Mouse (Mus musculus): ENCODE results near the gene Kdm8. TPM values are rescaled to one million over a fixed set of nuclear protein-coding genes. Genes with fewer than 3 reads are reported as not detected.
"Not testable (repeated sequence)": the region's sequence is repeated elsewhere in the genome, so short reads cannot be mapped to it uniquely, and the experiment has no call there.

Gene Kdm8
- polyA plus RNA-seq, 1 experiment from 2014 or later, result 6.3 TPM

GRCm38 (mm10) chr7:125427492-125428090 lies 16.9 kb upstream of the Kdm8 start:
- Histone ChIP-seq H3K4me1 (replicated peaks) (peaks cover 60% of the 10 kb centered on the region), H3K4me2 (0 out of 2 replicates have a peak overlapping the region, but pooled peaks have one; percentile 59), H3K27ac (replicated peaks) (peak overlapping the region; percentile 87), H3K9me3 (replicated peaks) (no peaks in the 10 kb centered on the region), H3K4me3 (replicated peaks) (no peak overlapping the region), H3K27me3 (no peaks in the 10 kb centered on the region), H3K36me3 (replicated peaks) (no peaks in the 10 kb centered on the region), H3K9ac (no peak overlapping the region)
- ATAC-seq (ENCODE audit: insufficient read depth), result no peak
- 79% methylated on average over 12 of the region's 12 CpGs for WGBS (ENCODE audit: insufficient replicate concordance)

- Histone ChIP-seq H3K4me2 (peak overlapping the region; percentile 59), H3K27ac (replicated peaks) (peak overlapping the region; percentile 87), H3K4me1 (replicated peaks) (peaks cover 52% of the 10 kb centered on the region), H3K9ac (0 out of 2 replicates have a peak overlapping the region, but pooled peaks have one; percentile 22), H3K4me3 (replicated peaks) (peak overlapping the region; percentile 10; the same call in 1 of the 2 replicates), H3K9me3 (replicated peaks) (no peaks in the 10 kb centered on the region), H3K36me3 (replicated peaks) (no peaks in the 10 kb centered on the region), H3K27me3 (no peaks in the 10 kb centered on the region)
- 31% methylated on average over 7 of the region's 7 CpGs for WGBS (ENCODE audit: insufficient replicate concordance)
- ATAC-seq (ENCODE audit: insufficient read depth), result peak; percentile 78
Observed at GRCm38 (mm10) chr7:125428381-125428780, 16.1 kb upstream of the Kdm8 start.

GRCm38 (mm10) chr7:125428816-125429500 lies 15.5 kb upstream of the Kdm8 start:
- Histone ChIP-seq H3K4me1 (replicated peaks) (peaks cover 48% of the 10 kb centered on the region), H3K27ac (replicated peaks) (peak overlapping the region; percentile 87), H3K4me3 (replicated peaks) (peak overlapping the region; percentile 10; the same call in 1 of the 2 replicates), H3K4me2 (peak overlapping the region; percentile 59), H3K9ac (peak overlapping the region; percentile 29; the same call in 1 of the 2 replicates)
- peak; percentile 99 for ATAC-seq (ENCODE audit: insufficient read depth)
- H3K27me3 ChIP-seq; H3K9me3 ChIP-seq (replicated peaks); H3K36me3 ChIP-seq (replicated peaks): not testable (repeated sequence)
- WGBS (ENCODE audit: insufficient replicate concordance), result 33% methylated on average over 5 of the region's 5 CpGs

- H3K36me3 ChIP-seq (replicated peaks), result no peaks in the 10 kb centered on the region
- no peak overlapping the region for H3K4me2 ChIP-seq
- no peaks in the 10 kb centered on the region for H3K27me3 ChIP-seq
- ATAC-seq (ENCODE audit: insufficient read depth), result no peak
- peak overlapping the region; percentile 87 for H3K27ac ChIP-seq (replicated peaks)
- no peaks in the 10 kb centered on the region for H3K9me3 ChIP-seq (replicated peaks)
- no peak overlapping the region for H3K4me3 ChIP-seq (replicated peaks)
- WGBS (ENCODE audit: insufficient replicate concordance), result 71% methylated on average over 7 of the region's 7 CpGs
- no peak overlapping the region for H3K9ac ChIP-seq
- peaks cover 47% of the 10 kb centered on the region for H3K4me1 ChIP-seq (replicated peaks)
Observed at GRCm38 (mm10) chr7:125430170-125430842, 14.2 kb upstream of the Kdm8 start.

- no peak for ATAC-seq (ENCODE audit: insufficient read depth)
- Histone ChIP-seq H3K27me3 (no peaks in the 10 kb centered on the region), H3K9me3 (replicated peaks) (no peaks in the 10 kb centered on the region), H3K4me3 (replicated peaks) (no peak overlapping the region), H3K4me1 (replicated peaks) (peaks cover 30% of the 10 kb centered on the region), H3K9ac (no peak overlapping the region), H3K36me3 (replicated peaks) (no peaks in the 10 kb centered on the region), H3K4me2 (no peak overlapping the region), H3K27ac (replicated peaks) (no peak overlapping the region)
- 67% methylated on average over 3 of the region's 3 CpGs for WGBS (ENCODE audit: insufficient replicate concordance)
Observed at GRCm38 (mm10) chr7:125433874-125434273, 10.6 kb upstream of the Kdm8 start.

- no peak for ATAC-seq (ENCODE audit: insufficient read depth)
- H3K9ac ChIP-seq, result no peak overlapping the region
- H3K27ac ChIP-seq (replicated peaks), result no peak overlapping the region
- no peaks in the 10 kb centered on the region for H3K27me3 ChIP-seq
- 34% methylated on average over 8 of the region's 8 CpGs for WGBS (ENCODE audit: insufficient replicate concordance)
- no peak overlapping the region for H3K4me2 ChIP-seq
- H3K4me3 ChIP-seq (replicated peaks), result no peak overlapping the region
- H3K36me3 ChIP-seq (replicated peaks), result no peaks in the 10 kb centered on the region
- no peaks in the 10 kb centered on the region for H3K9me3 ChIP-seq (replicated peaks)
- peaks cover 21% of the 10 kb centered on the region for H3K4me1 ChIP-seq (replicated peaks)
Observed at GRCm38 (mm10) chr7:125434666-125435290, 9.7 kb upstream of the Kdm8 start.

GRCm38 (mm10) chr7:125442323-125442722 lies 2.2 kb upstream of the Kdm8 start:
- WGBS (ENCODE audit: insufficient replicate concordance), result 59% methylated on average over 4 of the region's 4 CpGs
- no peak overlapping the region for H3K27ac ChIP-seq (replicated peaks)
- no peak for ATAC-seq (ENCODE audit: insufficient read depth)
- H3K27me3 ChIP-seq, result no peaks in the 10 kb centered on the region
- H3K4me2 ChIP-seq, result no peak overlapping the region
- no peak overlapping the region for H3K4me3 ChIP-seq (replicated peaks)
- H3K9me3 ChIP-seq (replicated peaks), result no peaks in the 10 kb centered on the region
- peaks cover 6% of the 10 kb centered on the region; the same call in 1 of the 2 replicates for H3K36me3 ChIP-seq (replicated peaks)
- no peak overlapping the region for H3K9ac ChIP-seq
- peaks cover 39% of the 10 kb centered on the region for H3K4me1 ChIP-seq (replicated peaks)

- Histone ChIP-seq H3K9ac (peak overlapping the region; percentile 79), H3K27me3 (no peaks in the 10 kb centered on the region), H3K4me1 (replicated peaks) (peaks cover 41% of the 10 kb centered on the region), H3K4me3 (replicated peaks) (peak overlapping the region; percentile 75), H3K36me3 (replicated peaks) (peaks cover 6% of the 10 kb centered on the region; the same call in 1 of the 2 replicates), H3K27ac (replicated peaks) (peak overlapping the region; percentile 98), H3K4me2 (peak overlapping the region; percentile 93), H3K9me3 (replicated peaks) (no peaks in the 10 kb centered on the region)
- no peak; the same call in 1 of the 2 replicates for ATAC-seq (ENCODE audit: insufficient read depth)
- 15% methylated on average over 10 of the region's 10 CpGs for WGBS (ENCODE audit: insufficient replicate concordance)
Observed at GRCm38 (mm10) chr7:125444076-125444463, 406 bp upstream of the Kdm8 start.

- Histone ChIP-seq H3K4me3 (replicated peaks) (no peak overlapping the region), H3K4me1 (replicated peaks) (peaks cover 21% of the 10 kb centered on the region), H3K36me3 (replicated peaks) (peaks cover 28% of the 10 kb centered on the region), H3K4me2 (no peak overlapping the region), H3K9ac (no peak overlapping the region), H3K27ac (replicated peaks) (no peak overlapping the region), H3K27me3 (no peaks in the 10 kb centered on the region), H3K9me3 (replicated peaks) (no peaks in the 10 kb centered on the region)
- no peak for ATAC-seq (ENCODE audit: insufficient read depth)
- WGBS (ENCODE audit: insufficient replicate concordance), result 63% methylated on average over 1 of the region's 1 CpGs
Observed at GRCm38 (mm10) chr7:125450678-125451077, 6.2 kb downstream of the Kdm8 start.

GRCm38 (mm10) chr7:125451078-125451477 lies 6.6 kb downstream of the Kdm8 start:
- peaks cover 30% of the 10 kb centered on the region for H3K36me3 ChIP-seq (replicated peaks)
- no peaks in the 10 kb centered on the region for H3K9me3 ChIP-seq (replicated peaks)
- no peak overlapping the region for H3K27ac ChIP-seq (replicated peaks)
- 84% methylated on average over 2 of the region's 2 CpGs for WGBS (ENCODE audit: insufficient replicate concordance)
- H3K4me2 ChIP-seq, result no peak overlapping the region
- H3K9ac ChIP-seq, result no peak overlapping the region
- H3K4me1 ChIP-seq (replicated peaks), result peaks cover 17% of the 10 kb centered on the region
- no peaks in the 10 kb centered on the region for H3K27me3 ChIP-seq
- H3K4me3 ChIP-seq (replicated peaks), result no peak overlapping the region
- ATAC-seq (ENCODE audit: insufficient read depth), result no peak

GRCm38 (mm10) chr7:125453671-125454070 lies 9.2 kb downstream of the Kdm8 start:
- WGBS (ENCODE audit: insufficient replicate concordance), result 89% methylated on average over 4 of the region's 4 CpGs
- no peaks in the 10 kb centered on the region for H3K27me3 ChIP-seq
- no peak overlapping the region for H3K9ac ChIP-seq
- peaks cover 35% of the 10 kb centered on the region for H3K36me3 ChIP-seq (replicated peaks)
- no peak overlapping the region for H3K27ac ChIP-seq (replicated peaks)
- H3K4me2 ChIP-seq, result no peak overlapping the region
- no peak for ATAC-seq (ENCODE audit: insufficient read depth)
- H3K9me3 ChIP-seq (replicated peaks), result no peaks in the 10 kb centered on the region
- peaks cover 13% of the 10 kb centered on the region for H3K4me1 ChIP-seq (replicated peaks)
- no peak overlapping the region for H3K4me3 ChIP-seq (replicated peaks)
